Mouse (Mus musculus) stomach, postnatal 0 days (tissue): ENCODE results near the gene Tcf23.

ENCODE experiments used
- CTCF ChIP-seq: IDR thresholded peaks from 2 replicates; pipeline ENCODE4 v1.5.1; 2016; ENCODE audit warnings: antibody characterized with exemption, low read depth, mild to moderate bottlenecking, moderate library complexity
- EP300 ChIP-seq: optimal IDR thresholded peaks from 2 replicates; pipeline ENCODE3; 2016; ENCODE audit warnings: antibody characterized with exemption

GRCm38 (mm10) chr5:31004184-31004583 lies 35.7 kb downstream of the Tcf23 start:
- TF ChIP-seq CTCF = peak; percentile 92
- no peak for TF ChIP-seq EP300
